Mouse (Mus musculus): Measurements from ENCODE around the gene Ggnbp2. TPM values are rescaled to one million over a fixed set of nuclear protein-coding genes. Genes with fewer than 3 reads are reported as not detected.

Ggnbp2 gene
- total RNA-seq, 2 experiments from 2014 or later: 159 to 179 TPM

GRCm38 (mm10) chr11:84827901-84828503 is 42.6 kb downstream of the Ggnbp2 start:
- ATAC-seq (replicated peaks; ENCODE audit: low FRiP score, poor library complexity, severe bottlenecking): peak; percentile 31

- no peak for ATAC-seq (replicated peaks; ENCODE audit: low FRiP score, poor library complexity, severe bottlenecking)
These were observed 43.1 kb downstream of the Ggnbp2 start for GRCm38 (mm10) chr11:84827492-84827891.

GRCm38 (mm10) chr11:84826185-84826584 is 44.4 kb downstream of the Ggnbp2 start:
- no peak for ATAC-seq (replicated peaks; ENCODE audit: low FRiP score, poor library complexity, severe bottlenecking)

- no peak for ATAC-seq (replicated peaks; ENCODE audit: low FRiP score, poor library complexity, severe bottlenecking)
These were observed 45.3 kb downstream of the Ggnbp2 start for GRCm38 (mm10) chr11:84825261-84825807.

GRCm38 (mm10) chr11:84823484-84823897 is 47.1 kb downstream of the Ggnbp2 start:
- peak; percentile 62 for ATAC-seq (replicated peaks; ENCODE audit: low FRiP score, poor library complexity, severe bottlenecking)

DNA sequence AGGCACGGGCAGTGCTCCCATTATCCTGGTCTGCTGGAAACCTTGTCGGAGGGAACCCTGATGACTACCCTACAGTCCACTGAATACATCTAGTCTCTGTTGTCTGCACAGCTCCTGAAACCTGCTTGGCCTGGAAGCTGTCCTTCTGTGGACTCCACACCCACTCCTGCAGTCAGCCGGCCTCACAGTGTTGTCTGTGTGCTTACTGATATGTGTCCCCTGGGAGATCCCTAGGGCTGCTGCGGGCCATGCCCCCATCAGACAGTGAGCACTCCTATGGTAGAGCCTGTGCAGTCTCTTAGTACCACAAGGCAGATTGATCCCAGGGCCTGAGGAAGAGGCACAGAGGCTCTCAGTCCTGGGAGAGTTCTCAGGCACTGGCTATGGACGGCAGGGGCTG is 48.1 kb downstream of the Ggnbp2 start:
- peak; percentile 17 for ATAC-seq (replicated peaks; ENCODE audit: low FRiP score, poor library complexity, severe bottlenecking)

DNA sequence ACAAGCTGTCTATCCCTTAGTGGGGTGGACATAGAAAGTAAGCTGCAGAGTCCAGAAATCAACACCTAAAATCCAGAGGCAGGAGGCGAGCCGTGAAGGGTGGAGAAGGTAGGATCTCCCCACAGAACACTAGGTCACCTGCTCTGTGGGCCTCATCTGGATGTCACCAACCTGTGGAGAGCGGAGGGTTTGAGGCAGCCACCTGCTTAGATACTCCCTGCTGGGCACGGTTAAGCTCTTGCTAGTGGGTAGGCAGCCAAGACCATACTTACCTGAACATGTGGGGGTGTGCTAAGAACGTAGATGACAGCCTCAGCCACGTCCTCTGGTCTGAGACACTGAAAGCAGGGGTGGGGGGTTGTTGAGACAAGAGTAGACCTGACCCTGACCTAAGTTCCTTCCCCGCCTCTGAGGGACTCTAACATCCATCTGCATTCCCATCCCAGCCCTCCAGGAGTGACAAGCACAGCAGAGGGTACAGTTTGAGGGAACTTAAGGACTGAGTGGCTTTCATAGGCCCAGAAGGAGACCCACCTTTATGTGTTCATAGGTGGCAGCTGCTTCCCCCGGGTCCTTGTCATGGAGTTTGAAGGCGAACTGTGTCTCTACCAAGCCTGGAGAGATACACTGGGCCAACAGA is 49.4 kb downstream of the Ggnbp2 start:
- ATAC-seq (replicated peaks; ENCODE audit: low FRiP score, poor library complexity, severe bottlenecking): no peak

DNA sequence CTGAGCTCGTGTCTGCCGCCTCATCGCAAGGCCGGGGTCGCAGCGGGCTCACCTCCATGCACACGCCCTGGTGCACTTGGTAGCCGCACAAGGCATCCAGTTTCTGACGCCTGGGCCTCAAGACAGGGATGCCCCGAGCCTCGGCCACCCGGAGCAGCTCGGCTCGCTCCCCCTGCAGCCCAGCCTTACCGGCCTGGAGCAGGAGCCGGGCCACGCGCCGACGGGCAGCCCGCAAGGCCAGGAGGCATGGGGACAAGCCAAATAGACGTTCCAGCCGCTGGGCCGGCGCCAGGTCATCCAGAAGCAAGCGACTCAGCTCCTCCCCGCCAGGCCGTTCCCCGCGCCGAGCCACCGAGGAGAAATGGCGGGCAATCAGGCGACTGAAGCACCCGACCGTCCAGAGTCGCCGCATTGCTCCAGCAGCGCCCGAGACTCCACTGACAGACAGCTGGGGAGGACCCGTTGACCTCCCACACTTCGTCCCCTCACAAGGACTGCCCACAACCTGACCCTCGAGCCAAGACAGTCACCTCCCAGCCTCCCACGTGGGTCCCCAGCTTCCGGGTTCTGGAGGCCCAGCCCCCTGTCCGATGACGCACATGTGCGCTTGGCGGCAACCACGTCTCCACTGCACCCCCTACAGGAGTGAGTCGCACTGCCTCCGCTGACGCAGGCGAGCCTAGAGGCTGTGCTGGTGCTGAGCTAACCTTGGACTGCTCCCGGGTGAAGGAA is 51.5 kb downstream of the Ggnbp2 start, which contains the start of gene Mrm1:
Gene Mrm1, minus strand, starts transcription at position 555 of the 732 bp plus-strand sequence.
- ATAC-seq (replicated peaks; ENCODE audit: low FRiP score, poor library complexity, severe bottlenecking): peak; percentile 51

DNA sequence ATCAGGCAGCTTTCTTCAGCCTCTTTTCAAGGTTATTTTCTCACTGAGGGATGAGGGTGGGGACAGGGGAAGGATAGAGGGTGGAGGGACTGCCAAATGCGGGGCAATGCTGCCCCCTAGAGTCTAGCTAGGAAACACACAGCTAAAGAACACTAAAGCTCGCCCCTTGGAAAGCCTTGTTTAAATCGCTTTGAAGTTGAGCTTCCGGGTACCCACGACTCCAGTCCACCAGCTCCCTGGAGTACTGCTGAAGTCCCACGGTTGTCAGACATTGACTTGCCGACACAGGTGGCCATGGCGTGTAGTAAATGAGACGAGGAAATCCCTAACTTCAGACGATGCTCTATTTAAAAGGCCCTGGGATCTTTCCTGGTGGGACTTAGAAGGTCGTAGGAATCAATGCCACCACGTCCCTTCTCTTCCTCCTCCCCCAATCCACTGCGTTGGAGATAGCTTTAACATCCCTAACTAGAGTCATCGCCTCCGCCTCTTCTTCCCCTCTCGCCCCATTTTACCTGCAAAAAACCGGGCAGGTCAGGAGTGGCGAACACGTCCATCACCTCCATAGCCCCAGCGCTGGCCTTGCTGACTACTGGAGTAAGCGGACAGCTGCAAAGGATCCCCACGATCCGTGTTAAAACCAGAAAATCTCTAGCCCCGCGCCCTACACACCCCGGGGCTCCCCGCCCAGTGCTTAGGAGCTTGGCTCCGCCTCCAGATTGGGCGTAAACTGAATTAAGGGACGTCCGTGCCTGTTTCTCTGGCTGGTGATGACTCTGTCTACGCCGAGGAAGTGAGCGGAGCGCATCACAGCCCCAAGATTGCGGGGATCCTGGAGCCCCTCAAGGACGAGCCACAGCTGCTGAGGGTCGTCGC is 52.3 kb downstream of the Ggnbp2 start:
- ATAC-seq (replicated peaks; ENCODE audit: low FRiP score, poor library complexity, severe bottlenecking): peak; percentile 53

DNA sequence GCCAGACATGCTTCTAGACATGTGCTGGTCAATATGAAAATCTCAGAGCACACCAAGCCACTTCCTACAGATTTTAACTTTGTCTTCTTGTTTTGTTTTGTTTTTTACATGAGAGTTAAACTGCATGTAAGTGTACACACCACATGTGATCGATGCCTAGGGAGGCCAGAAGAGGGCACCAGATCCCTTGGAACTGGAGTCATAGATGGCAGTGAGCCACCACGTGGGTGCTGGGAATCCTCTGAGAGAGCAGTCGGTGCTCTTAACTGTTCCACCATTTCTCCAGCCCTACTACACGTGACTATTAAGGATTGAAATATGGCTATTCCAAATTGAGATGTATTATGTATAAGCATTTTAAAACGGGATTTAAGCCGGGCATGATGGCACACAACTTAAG is 53.3 kb downstream of the Ggnbp2 start:
- ATAC-seq (replicated peaks; ENCODE audit: low FRiP score, poor library complexity, severe bottlenecking): no peak

- peak; percentile 48 for ATAC-seq (replicated peaks; ENCODE audit: low FRiP score, poor library complexity, severe bottlenecking)
These were observed 56.7 kb downstream of the Ggnbp2 start for GRCm38 (mm10) chr11:84813724-84814510.

GRCm38 (mm10) chr11:84804373-84804772 is 66.2 kb downstream of the Ggnbp2 start:
- no peak for ATAC-seq (replicated peaks; ENCODE audit: low FRiP score, poor library complexity, severe bottlenecking)

GRCm38 (mm10) chr11:84797627-84798353 is 72.8 kb downstream of the Ggnbp2 start:
- peak; percentile 88 for ATAC-seq (replicated peaks; ENCODE audit: low FRiP score, poor library complexity, severe bottlenecking)

- ATAC-seq (replicated peaks; ENCODE audit: low FRiP score, poor library complexity, severe bottlenecking): no peak
These were observed 73.6 kb downstream of the Ggnbp2 start for GRCm38 (mm10) chr11:84797026-84797425.

GRCm38 (mm10) chr11:84794496-84795113 is 76.0 kb downstream of the Ggnbp2 start:
- peak; percentile 46; the same call in 1 of the 2 replicates for ATAC-seq (replicated peaks; ENCODE audit: low FRiP score, poor library complexity, severe bottlenecking)

GRCm38 (mm10) chr11:84793545-84793944 is 77.1 kb downstream of the Ggnbp2 start:
- ATAC-seq (replicated peaks; ENCODE audit: low FRiP score, poor library complexity, severe bottlenecking): no peak

DNA sequence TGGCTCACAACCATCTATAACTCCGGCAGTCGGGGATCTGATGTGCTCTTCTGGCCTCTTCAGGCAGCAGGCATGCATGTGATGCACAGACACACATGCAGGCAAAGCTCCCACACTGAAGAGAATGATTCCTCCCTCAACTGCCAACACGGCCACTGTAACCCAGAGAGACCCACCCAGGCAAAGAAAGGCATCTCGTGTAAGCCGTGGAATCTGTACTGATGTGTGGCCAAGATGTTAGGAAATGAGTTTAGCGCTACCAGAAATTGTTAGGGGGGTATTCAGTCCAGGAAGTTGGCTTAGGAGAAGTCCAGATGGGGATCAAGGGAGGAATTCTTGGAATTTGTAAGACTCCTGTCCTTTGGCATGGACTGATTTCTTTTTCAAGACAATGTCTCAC is 80.2 kb downstream of the Ggnbp2 start:
- ATAC-seq (replicated peaks; ENCODE audit: low FRiP score, poor library complexity, severe bottlenecking): no peak

Data from erythroblast, adult 5-6 weeks (primary cell).